Mouse (Mus musculus) kidney, embryonic 16.5 days (tissue): ENCODE measurements around the gene Atf7. TPM values are rescaled to one million over a fixed set of nuclear protein-coding genes. Genes with fewer than 3 reads are reported as not detected.

ENCODE experiments used
- ATAC-seq: fragments of 200-750 bp; cut with Nextera tagmentation; 2 replicates; pipeline ENCODE4 v1.8.0; 2017; ENCODE audit warnings: moderate TSS enrichment; ENCODE audit not compliant: low FRiP score, low TSS enrichment
- H3K27ac ChIP-seq: fragments of 300-500 bp; sonication (generic); 2 replicates; pipeline ENCODE4 v1.5.1; 2014; ENCODE audit warnings: low read length
- H3K27me3 ChIP-seq: fragments of 300-500 bp; sonication (generic); 2 replicates; pipeline ENCODE4 v1.6.1; 2014; ENCODE audit warnings: low read length, control low read depth, mixed read lengths; ENCODE audit not compliant: insufficient read depth
- H3K36me3 ChIP-seq: fragments of 300-500 bp; sonication (generic); 2 replicates; pipeline ENCODE4 v1.6.1; 2014; ENCODE audit warnings: low read length, control low read depth, mixed read lengths; ENCODE audit not compliant: insufficient read depth
- H3K4me1 ChIP-seq: fragments of 300-500 bp; sonication (generic); 2 replicates; pipeline ENCODE4 v1.6.1; 2014; ENCODE audit warnings: low read length, control low read depth, mixed read lengths; ENCODE audit not compliant: insufficient read depth
- H3K4me2 ChIP-seq: fragments of 300-500 bp; sonication (generic); replicated peaks from 2 replicates; pipeline ENCODE4 v1.6.1; 2014; ENCODE audit warnings: low read depth, low read length
- H3K4me3 ChIP-seq: fragments of 300-500 bp; sonication (generic); 2 replicates; pipeline ENCODE4 v1.5.1; 2014; ENCODE audit warnings: mild to moderate bottlenecking, low read length
- H3K9ac ChIP-seq: fragments of 300-500 bp; sonication (generic); replicated peaks from 2 replicates; pipeline ENCODE4 v1.6.1; 2014; ENCODE audit warnings: low read length
- H3K9me3 ChIP-seq: fragments of 300-500 bp; sonication (generic); 2 replicates; pipeline ENCODE4 v1.6.1; 2016; ENCODE audit warnings: low read length, control low read depth
- WGBS: fragments of 180-500 bp; shearing (Covaris S2); extraction: QIAGEN DNeasy Blood & Tissue Kit; methylation state at CpG from one replicate; pipeline ENCODE4 v1.1.7; 2014; 5-methylcytosine and 5-hydroxymethylcytosine counted together
- polyA plus RNA-seq: library from polyadenylated mRNA; unstranded; fragments of >200 nt; fragmentation: Nextera tagmentation; extraction: Ambion mirVana; gene quantifications from 2 replicates; pipeline ENCODE4 v1.2.1, GENCODE M21; 2015

The Atf7 gene
- polyA plus RNA-seq, 1 experiment from 2014 or later, result 30.9 TPM

- no peaks in the 10 kb centered on the region for H3K27me3 ChIP-seq
- no peak for ATAC-seq
- no peak overlapping the region for H3K4me3 ChIP-seq
- peaks cover 37% of the 10 kb centered on the region for H3K4me1 ChIP-seq
- H3K9me3 ChIP-seq, result no peaks in the 10 kb centered on the region
- 72% methylated on average over 12 of the region's 12 CpGs for WGBS
- no peak overlapping the region for H3K4me2 ChIP-seq
- H3K36me3 ChIP-seq, result peaks cover 49% of the 10 kb centered on the region
- no peak overlapping the region for H3K9ac ChIP-seq
- no peak overlapping the region for H3K27ac ChIP-seq
Observed at GRCm38 (mm10) chr15:102505073-102505769, 120.0 kb downstream of the Atf7 start.

- H3K4me3 ChIP-seq, result no peak overlapping the region
- no peak for ATAC-seq
- peaks cover 58% of the 10 kb centered on the region for H3K36me3 ChIP-seq
- H3K4me1 ChIP-seq, result peaks cover 28% of the 10 kb centered on the region
- no peak overlapping the region for H3K9ac ChIP-seq
- H3K27me3 ChIP-seq, result no peaks in the 10 kb centered on the region
- no peak overlapping the region for H3K4me2 ChIP-seq
- 91% methylated on average over 9 of the region's 9 CpGs for WGBS
- no peaks in the 10 kb centered on the region for H3K9me3 ChIP-seq
- H3K27ac ChIP-seq, result no peak overlapping the region
Observed at GRCm38 (mm10) chr15:102503924-102504782, 121.1 kb downstream of the Atf7 start.

DNA sequence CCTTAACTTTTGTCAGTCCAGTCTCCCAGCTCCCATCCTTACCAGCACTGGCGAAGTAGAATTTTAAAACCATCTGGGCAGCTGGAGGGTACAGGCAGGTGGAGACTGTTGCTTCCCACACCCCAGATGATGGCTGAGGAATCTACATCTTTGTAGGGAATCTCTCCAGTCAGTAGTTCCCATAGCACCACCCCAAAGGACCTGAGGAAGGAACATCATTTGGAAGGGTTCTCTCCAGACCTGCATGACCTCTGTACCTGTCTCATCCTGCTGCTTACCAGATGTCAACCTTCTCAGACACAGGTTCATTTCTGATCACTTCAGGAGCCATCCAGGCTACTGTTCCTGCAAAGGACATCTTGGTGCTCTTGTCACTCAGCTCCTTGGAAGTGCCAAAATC, 121.8 kb downstream of the Atf7 start, which contains the start of gene Gm10337:
TSS of gene Gm10337 (plus strand) at position 276 of the 400 bp plus-strand sequence.
- Histone ChIP-seq H3K27ac (no peak within 1 kb of the TSS), H3K4me3 (no peak within 1 kb of the TSS), H3K4me1 (peaks cover 28% of the 10 kb centered on the region), H3K4me2 (no peak within 1 kb of the TSS), H3K9me3 (no peaks in the 10 kb centered on the region), H3K27me3 (no peaks in the 10 kb centered on the region), H3K9ac (no peak within 1 kb of the TSS), H3K36me3 (peaks cover 62% of the 10 kb centered on the region)
- WGBS, result 90% methylated on average over 1 of the region's 1 CpGs
- ATAC-seq, result no peak

- Histone ChIP-seq H3K4me1 (peaks cover 28% of the 10 kb centered on the region), H3K4me3 (no peak overlapping the region), H3K9ac (no peak overlapping the region), H3K27me3 (no peaks in the 10 kb centered on the region), H3K36me3 (peaks cover 71% of the 10 kb centered on the region), H3K27ac (no peak overlapping the region), H3K4me2 (no peak overlapping the region), H3K9me3 (no peaks in the 10 kb centered on the region)
- no peak; the same call in 1 of the 2 replicates for ATAC-seq
- 63% methylated on average over 9 of the region's 9 CpGs for WGBS
Observed at GRCm38 (mm10) chr15:102502254-102502840, 122.9 kb downstream of the Atf7 start.

DNA sequence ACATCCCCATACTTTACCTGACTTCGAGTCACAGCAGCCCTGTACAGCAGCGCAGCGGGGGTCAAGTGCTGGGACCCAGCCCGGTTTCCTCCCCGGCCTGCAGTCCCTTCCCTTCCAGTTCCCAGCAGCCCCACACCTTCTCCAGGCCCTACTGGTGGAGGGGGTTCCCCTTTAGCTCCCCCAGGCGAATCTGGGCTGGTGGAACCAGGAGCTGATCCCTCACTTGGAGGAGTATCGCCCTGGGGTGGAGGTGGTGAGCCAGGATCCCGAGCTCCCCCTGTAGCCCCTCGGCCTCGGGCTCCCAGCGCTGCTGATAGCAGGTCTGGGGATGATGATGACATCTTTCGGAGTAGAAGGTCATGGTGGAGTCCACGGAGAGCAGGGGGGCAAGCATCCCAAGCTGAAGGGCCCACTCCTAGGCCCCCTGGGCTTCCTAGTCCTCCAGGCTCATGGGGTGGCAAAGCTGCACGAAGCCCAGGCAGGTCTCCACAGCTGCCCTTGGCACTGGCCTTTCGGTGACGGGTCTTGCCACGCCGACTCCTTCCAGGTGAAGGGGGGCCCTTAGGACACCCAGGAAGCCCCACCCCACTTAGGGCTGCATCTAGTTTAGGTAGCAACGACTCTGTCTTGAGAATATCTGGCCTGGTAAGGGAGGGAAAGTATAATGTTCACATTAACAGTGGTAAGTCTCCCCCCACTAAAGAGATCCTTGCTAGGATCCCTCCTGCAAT, 124.0 kb downstream of the Atf7 start:
- Histone ChIP-seq H3K27me3 (no peaks in the 10 kb centered on the region), H3K36me3 (peaks cover 80% of the 10 kb centered on the region), H3K4me3 (no peak overlapping the region), H3K4me1 (peaks cover 21% of the 10 kb centered on the region), H3K4me2 (no peak overlapping the region), H3K27ac (no peak overlapping the region), H3K9ac (no peak overlapping the region), H3K9me3 (no peaks in the 10 kb centered on the region)
- ATAC-seq, result no peak
- WGBS, result 84% methylated on average over 19 of the region's 19 CpGs

GRCm38 (mm10) chr15:102500479-102500878, 124.8 kb downstream of the Atf7 start:
- Histone ChIP-seq H3K4me1 (peaks cover 14% of the 10 kb centered on the region), H3K9ac (no peak overlapping the region), H3K27me3 (no peaks in the 10 kb centered on the region), H3K27ac (no peak overlapping the region), H3K4me2 (no peak overlapping the region), H3K36me3 (peaks cover 80% of the 10 kb centered on the region), H3K4me3 (no peak overlapping the region), H3K9me3 (no peaks in the 10 kb centered on the region)
- 84% methylated on average over 5 of the region's 5 CpGs for WGBS
- no peak for ATAC-seq

GRCm38 (mm10) chr15:102499851-102500250, 125.4 kb downstream of the Atf7 start:
- Histone ChIP-seq H3K4me2 (no peak overlapping the region), H3K27me3 (no peaks in the 10 kb centered on the region), H3K27ac (no peak overlapping the region), H3K4me3 (no peak overlapping the region), H3K9ac (no peak overlapping the region), H3K4me1 (peaks cover 7% of the 10 kb centered on the region), H3K36me3 (peaks cover 80% of the 10 kb centered on the region), H3K9me3 (no peaks in the 10 kb centered on the region)
- no peak for ATAC-seq
- WGBS, result 91% methylated on average over 6 of the region's 6 CpGs

GRCm38 (mm10) chr15:102499370-102499769, 125.9 kb downstream of the Atf7 start:
- peaks cover 7% of the 10 kb centered on the region for H3K4me1 ChIP-seq
- H3K4me2 ChIP-seq, result no peak overlapping the region
- no peaks in the 10 kb centered on the region for H3K9me3 ChIP-seq
- H3K36me3 ChIP-seq, result peaks cover 81% of the 10 kb centered on the region
- H3K9ac ChIP-seq, result no peak overlapping the region
- H3K27ac ChIP-seq, result no peak overlapping the region
- H3K27me3 ChIP-seq, result no peaks in the 10 kb centered on the region
- no peak overlapping the region for H3K4me3 ChIP-seq
- no peak for ATAC-seq
- WGBS, result 69% methylated on average over 3 of the region's 3 CpGs

GRCm38 (mm10) chr15:102498322-102498721, 126.9 kb downstream of the Atf7 start:
- Histone ChIP-seq H3K36me3 (peaks cover 79% of the 10 kb centered on the region), H3K9me3 (no peaks in the 10 kb centered on the region), H3K27ac (no peak overlapping the region), H3K27me3 (no peaks in the 10 kb centered on the region), H3K4me2 (no peak overlapping the region), H3K9ac (no peak overlapping the region), H3K4me1 (peaks cover 7% of the 10 kb centered on the region), H3K4me3 (no peak overlapping the region)
- WGBS, result 90% methylated on average over 3 of the region's 3 CpGs
- no peak for ATAC-seq
